Mouse (Mus musculus): ENCODE measurements around the gene Higd1b.

DNA sequence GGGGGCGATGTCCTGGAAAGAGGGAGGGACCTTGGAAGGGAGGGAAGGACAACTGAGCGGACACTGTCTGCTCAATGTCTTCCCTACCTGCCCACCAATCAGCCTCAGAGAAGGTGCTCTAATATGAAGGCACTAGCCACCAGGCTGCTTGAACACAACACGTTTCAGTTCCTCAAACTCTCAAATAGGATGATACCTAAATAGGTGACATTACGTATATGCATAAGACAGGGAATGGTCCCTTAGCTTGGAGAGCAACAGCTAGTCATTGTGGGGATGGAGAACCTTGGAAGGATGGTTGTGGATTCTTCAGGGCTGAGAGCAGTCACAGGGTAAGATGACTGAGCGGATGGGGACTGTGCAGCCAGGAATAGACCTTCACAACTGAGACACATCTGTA is 51.8 kb downstream of the Higd1b start:
- TF ChIP-seq CTCF (IDR thresholded peaks at IDR 0.05; ENCODE audit: insufficient read depth, low read depth, low read length) (no peak), POLR2A (IDR thresholded peaks at IDR 0.05; ENCODE audit: insufficient read depth, low read depth, low read length) (no peak)

Measured in olfactory bulb, adult 2 months (tissue).